Mouse (Mus musculus) cerebellum, adult 11 months (tissue): ENCODE results near the gene Spdef.

Experiments used
- DNase-seq: peaks from one replicate; pipeline ENCODE4 v3.0.0; 2022

The Spdef gene

GRCm38 (mm10) chr17:27675453-27675852 is 53.3 kb downstream of the Spdef start:
- DNase-seq, result no peak

GRCm38 (mm10) chr17:27673945-27674344 is 54.8 kb downstream of the Spdef start:
- DNase-seq, result no peak

GRCm38 (mm10) chr17:27671720-27672119 is 57.0 kb downstream of the Spdef start:
- DNase-seq, result no peak
